Mouse (Mus musculus): ENCODE data around the gene Galntl6.

DNA sequence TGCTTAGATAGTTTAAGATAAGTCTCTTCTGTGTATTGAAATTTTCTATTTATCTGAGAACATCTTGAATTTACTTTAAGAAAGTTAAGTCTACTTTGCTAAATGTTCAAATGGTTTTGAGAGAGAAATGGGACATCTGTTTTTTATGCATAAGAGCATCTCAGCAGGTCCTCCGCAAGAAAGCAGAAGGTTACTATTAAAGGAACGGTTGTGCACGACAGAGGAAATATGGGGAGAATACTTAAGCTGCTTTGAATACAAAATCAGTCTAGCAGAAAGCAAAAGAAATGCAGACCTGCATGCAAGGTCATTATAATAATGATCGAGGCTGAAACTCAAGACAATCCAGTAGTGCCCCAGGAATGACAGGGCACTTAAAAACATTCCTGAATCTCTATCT is 621.0 kb downstream of the Galntl6 start:
- TF ChIP-seq GATA1 (IDR thresholded peaks at IDR 0.05; ENCODE audit: low read length) (no peak), TAL1 (IDR thresholded peaks at IDR 0.05; ENCODE audit: low read length) (no peak)
